Mouse (Mus musculus): ENCODE data around the gene Tubb4a.
A peak's percentile ranks its signal among the peaks of the same experiment; 100 is the strongest.

Gene Tubb4a

GRCm38 (mm10) chr17:57102276-57102675 is 14.7 kb upstream of the Tubb4a start:
- no peak for DNase-seq (ENCODE audit: low spot score)

DNA sequence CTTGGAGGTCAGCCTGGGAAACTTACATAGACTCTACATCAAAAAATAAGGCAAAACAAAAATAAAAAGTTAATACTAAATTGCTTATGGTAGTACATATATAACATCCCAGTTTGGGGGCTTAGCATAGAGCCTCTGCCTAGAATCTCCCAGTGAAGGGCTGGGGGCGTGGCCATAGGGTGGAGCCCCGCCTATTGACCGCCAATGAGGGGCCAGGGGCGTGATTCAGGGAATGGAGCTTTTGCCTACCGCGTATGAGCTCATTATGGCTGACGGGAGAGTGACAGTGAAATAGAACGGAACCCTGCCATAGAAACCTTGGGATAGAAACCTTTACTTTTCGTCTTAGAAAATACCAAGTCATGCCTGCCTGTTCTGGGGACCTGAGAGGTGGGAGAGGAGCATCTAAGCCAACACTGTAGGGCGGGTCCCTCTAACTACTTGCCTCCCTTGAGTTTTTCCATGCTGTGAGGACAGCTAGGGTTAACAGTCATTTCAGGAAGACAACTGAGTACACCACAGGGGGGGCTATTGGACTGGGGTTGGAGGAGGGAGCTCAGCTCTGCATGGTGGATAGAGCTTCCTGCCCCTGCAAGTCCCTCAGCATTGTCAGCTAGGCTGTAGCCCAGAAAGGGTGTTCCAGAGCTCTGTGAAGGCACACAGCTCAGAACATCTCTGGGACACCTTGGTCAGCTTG is 12.2 kb upstream of the Tubb4a start:
- DNase-seq (ENCODE audit: low spot score), result no peak

DNA sequence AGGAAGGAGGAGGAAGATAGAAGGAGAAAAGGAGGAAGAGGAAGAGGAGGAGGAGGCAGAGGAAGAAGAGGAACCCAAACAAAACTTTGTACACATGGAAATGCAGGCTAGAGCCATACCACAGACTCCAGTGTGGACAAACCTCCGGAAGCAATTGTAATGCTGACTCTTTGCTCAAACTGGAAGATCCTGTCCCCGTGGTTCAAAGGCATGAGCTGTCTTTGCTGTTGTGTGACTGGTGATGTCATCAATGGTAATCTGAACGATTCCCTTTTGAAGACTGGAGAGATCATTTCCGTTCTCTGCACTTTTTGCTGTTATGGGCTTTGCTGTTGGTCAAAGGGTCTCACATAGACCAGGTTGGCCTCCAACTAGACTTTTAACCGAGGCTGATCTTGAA is 10.7 kb upstream of the Tubb4a start:
- no peak for DNase-seq (ENCODE audit: low spot score)

GRCm38 (mm10) chr17:57096623-57096920 is 9.0 kb upstream of the Tubb4a start:
- peak; percentile 80 for DNase-seq (ENCODE audit: low spot score)

DNA sequence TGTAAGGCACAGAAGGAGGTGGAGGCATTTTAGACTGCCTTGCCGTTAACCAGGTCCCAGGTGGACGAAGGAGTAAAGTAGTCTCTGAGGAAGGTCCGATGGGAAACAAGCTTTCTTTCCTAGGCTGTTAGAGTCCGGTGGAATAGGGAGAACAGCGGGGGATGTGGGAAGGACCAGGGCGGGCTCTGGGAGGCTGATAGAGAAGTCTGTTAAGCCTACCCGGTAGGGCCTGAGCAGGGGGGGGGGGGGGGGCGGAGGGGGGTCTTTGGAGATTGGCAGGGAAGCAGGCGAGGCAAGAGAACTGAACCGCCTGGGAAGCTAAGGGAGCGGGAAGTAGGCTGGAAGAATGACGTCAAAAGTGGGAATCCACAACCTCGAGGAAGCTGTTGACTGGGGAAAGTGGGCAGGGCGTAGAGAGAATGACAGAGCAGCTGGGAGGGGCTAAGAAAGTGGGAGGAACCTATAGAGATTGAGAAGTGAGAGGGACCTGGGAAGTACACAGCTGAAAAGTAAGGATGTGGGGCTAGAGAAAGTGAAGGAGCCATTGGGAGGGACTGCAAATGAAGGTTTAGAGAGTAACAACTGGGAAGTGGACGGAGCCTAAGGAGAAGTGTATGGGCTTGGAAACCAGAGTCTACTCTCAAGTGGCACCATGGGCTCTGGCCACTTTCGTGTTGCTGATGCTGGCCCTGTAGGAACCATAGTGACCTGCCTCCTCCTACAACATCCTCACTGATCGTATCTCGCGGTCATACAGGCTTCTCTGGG is 8.5 kb upstream of the Tubb4a start:
- no peak for DNase-seq (ENCODE audit: low spot score)

DNA sequence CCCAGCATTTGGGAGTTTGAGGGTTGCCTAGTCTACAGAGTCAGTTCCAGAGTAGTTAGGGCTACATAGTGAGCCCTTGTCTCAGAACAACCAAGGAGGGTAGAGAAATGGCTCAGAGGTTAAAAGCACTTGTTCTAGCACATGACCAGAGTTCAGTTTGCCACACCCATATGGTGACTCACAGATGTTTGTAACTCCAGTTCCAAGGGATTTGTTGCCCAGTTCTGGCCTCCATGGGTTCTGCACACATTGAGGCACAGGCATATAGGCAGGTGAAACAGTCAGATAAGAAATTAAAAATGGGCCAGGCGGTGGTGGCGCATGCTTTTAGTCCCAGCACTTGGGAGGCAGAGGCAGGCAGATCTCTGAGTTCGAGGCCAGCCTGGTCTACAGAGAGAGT is 6.6 kb upstream of the Tubb4a start:
- no peak for DNase-seq (ENCODE audit: low spot score)

GRCm38 (mm10) chr17:57085970-57086757 is 1.4 kb downstream of the Tubb4a start:
- DNase-seq (ENCODE audit: low spot score), result no peak

GRCm38 (mm10) chr17:57082481-57082880 is 5.1 kb downstream of the Tubb4a start:
- no peak for DNase-seq (ENCODE audit: low spot score)

DNA sequence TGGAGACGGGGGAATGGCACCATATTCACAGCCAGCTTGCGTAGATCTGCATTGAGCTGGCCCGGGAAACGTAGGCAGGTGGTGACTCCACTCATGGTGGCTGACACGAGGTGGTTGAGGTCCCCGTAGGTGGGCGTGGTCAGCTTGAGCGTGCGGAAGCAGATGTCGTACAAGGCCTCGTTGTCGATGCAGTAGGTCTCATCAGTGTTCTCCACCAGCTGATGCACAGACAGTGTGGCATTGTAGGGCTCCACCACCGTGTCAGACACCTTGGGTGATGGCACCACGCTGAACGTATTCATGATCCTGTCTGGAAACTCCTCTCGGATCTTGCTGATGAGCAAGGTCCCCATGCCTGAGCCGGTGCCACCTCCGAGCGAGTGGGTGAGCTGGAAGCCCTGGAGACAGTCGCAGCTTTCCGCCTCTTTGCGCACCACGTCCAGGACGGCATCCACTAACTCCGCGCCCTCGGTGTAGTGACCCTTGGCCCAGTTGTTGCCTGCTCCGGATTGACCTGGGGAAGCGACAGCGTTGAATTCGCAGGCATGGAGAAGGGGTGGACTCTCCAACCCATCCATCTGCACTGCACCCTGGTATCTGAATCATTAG is 6.2 kb downstream of the Tubb4a start:
- no peak for DNase-seq (ENCODE audit: low spot score)

GRCm38 (mm10) chr17:57079919-57080318 is 7.7 kb downstream of the Tubb4a start:
- DNase-seq (ENCODE audit: low spot score), result no peak

DNA sequence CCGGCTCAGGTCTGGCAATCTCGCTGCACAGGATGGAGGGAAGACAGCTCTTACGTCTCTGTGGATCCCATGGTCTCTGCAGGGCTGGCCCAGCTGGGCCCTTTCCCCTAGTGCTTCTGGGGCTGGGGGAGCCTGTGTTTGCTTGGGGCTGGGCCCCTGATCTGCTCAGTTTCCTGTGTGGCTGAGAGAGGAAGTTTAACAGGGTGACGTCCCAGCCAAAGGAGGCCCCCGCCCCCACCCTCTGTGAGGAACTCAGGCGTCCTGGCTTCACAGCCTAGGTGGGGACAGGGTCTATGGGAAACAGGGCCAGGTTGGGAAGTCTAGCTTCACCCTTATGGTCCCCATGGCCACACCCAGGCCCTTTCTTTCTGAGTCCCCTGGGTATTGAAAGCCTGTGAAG is 9.2 kb downstream of the Tubb4a start, which contains the start of gene Dennd1c:
Gene Dennd1c (minus strand): TSS at position 179 of the 400 bp plus-strand sequence.
- no peak for DNase-seq (ENCODE audit: low spot score)

GRCm38 (mm10) chr17:57076916-57077315 is 10.7 kb downstream of the Tubb4a start:
- no peak for DNase-seq (ENCODE audit: low spot score)

- no peak for DNase-seq (ENCODE audit: low spot score)
Measured at GRCm38 (mm10) chr17:57070699-57071098, 16.9 kb downstream of the Tubb4a start.

- no peak for DNase-seq (ENCODE audit: low spot score)
Measured at GRCm38 (mm10) chr17:57070272-57070671, 17.3 kb downstream of the Tubb4a start.

GRCm38 (mm10) chr17:57066908-57067307 is 20.7 kb downstream of the Tubb4a start:
- DNase-seq (ENCODE audit: low spot score), result no peak

GRCm38 (mm10) chr17:57063031-57063430 is 24.6 kb downstream of the Tubb4a start:
- DNase-seq (ENCODE audit: low spot score), result no peak

GRCm38 (mm10) chr17:57062548-57062947 is 25.0 kb downstream of the Tubb4a start:
- no peak for DNase-seq (ENCODE audit: low spot score)

DNA sequence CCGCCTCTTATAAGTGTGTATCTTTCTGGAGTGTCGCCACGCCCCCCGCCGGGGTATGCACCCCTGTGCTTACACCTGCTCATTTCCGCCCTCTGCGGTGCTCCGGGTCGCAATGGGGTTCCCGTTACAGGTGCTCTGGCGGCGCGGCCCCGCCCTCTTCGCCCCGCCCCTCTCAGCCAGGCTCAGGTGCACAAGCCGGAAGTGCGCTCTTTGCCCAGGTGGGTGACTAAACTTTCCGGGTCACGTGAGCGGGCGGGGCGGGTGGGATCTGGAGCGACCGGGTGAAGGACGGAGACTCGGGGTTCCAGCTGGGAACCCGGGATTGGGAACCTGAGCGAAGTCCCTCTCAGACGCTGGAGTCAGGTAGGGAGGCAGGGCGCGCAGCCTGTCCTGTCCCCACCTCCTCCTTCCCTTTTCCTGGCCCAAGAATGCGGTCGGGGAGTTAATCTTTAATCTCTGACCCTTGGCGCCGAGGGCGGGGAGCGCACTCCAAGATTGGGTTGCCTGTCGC is 25.5 kb downstream of the Tubb4a start:
- DNase-seq (ENCODE audit: low spot score), result peak; percentile 35

GRCm38 (mm10) chr17:57061069-57061468 is 26.5 kb downstream of the Tubb4a start:
- DNase-seq (ENCODE audit: low spot score), result peak; percentile 32

DNA sequence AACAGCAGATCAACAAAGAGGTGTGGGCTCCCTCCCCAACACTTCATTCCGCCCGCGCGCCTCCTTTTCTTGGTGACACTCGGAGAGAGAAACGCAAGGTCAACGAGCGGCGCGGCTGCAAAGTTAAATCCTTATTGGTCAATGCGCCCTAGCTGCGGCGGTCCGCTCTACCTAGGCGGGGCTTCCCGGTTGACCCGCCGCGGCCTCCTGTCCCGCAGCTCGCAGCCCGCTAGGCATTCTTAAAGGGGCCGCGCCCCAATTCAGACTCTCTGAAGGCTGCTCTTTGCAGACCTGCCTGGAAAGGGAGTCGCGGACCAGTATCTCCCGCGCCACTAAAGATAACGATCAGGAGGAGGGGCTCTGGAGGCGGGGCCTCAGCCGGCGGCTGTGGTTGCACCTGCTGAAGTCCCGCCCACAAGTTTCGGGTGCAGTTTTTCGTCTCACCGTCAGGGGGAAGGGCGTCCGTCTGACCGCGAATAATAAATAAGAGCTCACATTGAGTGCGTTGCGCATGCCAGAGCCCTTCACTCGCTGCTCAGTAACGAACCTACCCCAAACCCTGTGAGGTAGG is 27.3 kb downstream of the Tubb4a start:
- peak; percentile 92 for DNase-seq (ENCODE audit: low spot score)

DNA sequence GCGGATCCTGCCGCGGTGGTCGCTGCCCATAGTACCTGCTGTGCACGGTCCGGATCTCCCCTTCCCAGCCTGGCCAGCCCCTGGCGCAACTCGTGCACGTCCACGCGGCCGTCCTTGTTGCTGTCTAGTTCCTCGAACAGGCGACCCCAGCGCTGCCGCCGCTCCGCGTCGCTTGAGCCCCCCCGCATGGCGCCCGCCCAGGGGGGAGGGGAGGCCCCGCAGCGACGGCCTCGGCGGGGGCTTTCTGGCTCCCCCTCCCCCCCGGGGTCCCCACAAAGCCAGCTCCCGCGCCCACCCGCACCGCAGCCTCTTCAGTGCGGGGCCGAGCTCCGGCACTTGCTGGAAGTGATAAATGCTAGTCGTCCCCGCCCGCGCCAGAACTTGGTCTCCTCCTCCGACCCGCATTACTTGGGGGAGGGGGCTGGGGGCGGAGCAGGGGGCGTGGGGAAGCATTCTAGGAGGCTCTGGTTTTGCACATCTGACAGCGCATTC is 28.1 kb downstream of the Tubb4a start, which contains the start of gene Slc25a23:
Gene Slc25a23 (minus strand): TSS at position 378 of the 492 bp plus-strand sequence.
- peak; percentile 77 for DNase-seq (ENCODE audit: low spot score)

Data from ovary, postnatal 36 days (tissue).